Mouse (Mus musculus): ENCODE measurements around the gene Cdx2. TPM values are rescaled to one million over a fixed set of nuclear protein-coding genes. Genes with fewer than 3 reads are reported as not detected.

Cdx2 gene
- polyA plus RNA-seq, 1 experiment from 2014 or later: not detected

DNA sequence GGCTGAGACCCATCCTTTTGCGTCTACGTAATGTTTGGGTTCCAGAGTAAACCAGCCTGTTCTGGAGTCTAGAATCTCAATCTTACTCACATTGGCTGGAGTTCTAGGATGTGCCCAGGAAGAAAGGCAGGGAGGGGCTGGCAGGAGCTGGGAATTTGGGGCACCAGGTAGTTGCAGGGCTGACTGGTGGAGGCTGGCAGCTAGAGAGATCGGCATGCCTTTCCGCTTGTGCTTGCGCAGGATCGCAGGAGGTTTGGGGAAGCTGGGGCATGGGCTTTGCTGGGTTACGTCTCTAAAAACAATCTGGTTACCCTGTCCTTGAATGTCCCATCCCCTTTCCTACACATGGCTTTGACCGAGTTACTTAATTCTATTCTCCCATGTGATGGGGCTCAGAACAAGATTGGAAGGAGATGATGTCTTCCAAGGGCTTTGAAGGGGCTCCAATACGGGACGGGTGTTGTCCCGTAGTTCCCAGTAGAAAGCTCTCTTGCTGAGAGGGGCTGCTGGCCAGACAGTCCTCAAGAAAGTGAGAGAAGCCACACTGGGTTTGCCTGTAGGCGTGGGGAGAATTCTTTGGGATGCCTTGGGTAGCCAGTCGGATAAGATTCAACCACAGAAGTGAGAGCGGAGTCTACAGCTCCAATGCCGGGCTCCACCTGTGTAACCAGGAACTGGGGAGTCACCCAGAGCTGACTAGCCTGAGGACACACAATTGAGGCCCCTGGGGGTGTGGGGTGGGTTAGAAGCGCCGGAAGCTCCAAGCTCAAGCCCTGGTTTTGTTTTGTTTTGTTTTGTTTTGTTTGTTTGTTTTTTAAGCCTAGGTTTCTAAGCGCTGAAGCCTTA is 30.1 kb downstream of the Cdx2 start:
- Histone ChIP-seq H3K4me3 (replicated peaks) (no peak overlapping the region), H3K9ac (replicated peaks) (no peak overlapping the region), H3K4me1 (replicated peaks) (peaks cover 6% of the 10 kb centered on the region; the same call in 1 of the 2 replicates), H3K4me2 (replicated peaks) (no peak overlapping the region), H3K9me3 (peaks cover 4% of the 10 kb centered on the region; the same call in 1 of the 2 replicates), H3K36me3 (no peaks in the 10 kb centered on the region), H3K27ac (no peak overlapping the region), H3K27me3 (peaks cover 98% of the 10 kb centered on the region)
- 2% methylated on average over 18 of the region's 18 CpGs for WGBS
- ATAC-seq: no peak

DNA sequence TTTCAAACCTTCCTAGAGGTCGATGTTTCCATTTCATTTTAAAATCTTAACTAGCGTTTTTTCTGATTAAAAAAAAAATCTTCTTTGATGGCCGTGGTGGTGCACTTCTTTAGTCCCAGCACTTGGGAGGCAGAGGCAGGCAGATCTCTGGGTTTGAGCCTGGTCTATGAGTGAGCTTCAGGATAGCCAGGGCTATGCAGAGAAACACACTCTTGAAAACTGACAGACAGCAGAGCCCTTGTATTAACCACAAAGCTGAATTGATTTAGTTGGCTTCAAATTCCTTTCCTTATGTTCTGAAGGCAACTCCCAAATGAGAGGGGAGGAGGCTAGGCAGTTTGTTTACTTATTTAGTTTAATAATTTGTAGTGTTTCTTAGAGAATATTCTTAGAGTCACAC is 31.3 kb downstream of the Cdx2 start:
- no peaks in the 10 kb centered on the region for H3K36me3 ChIP-seq
- 15% methylated on average over 3 of the region's 3 CpGs for WGBS
- no peak overlapping the region for H3K4me3 ChIP-seq (replicated peaks)
- no peak for ATAC-seq
- no peak overlapping the region for H3K27ac ChIP-seq
- H3K4me2 ChIP-seq (replicated peaks): no peak overlapping the region
- peaks cover 98% of the 10 kb centered on the region for H3K27me3 ChIP-seq
- H3K9me3 ChIP-seq: peaks cover 4% of the 10 kb centered on the region; the same call in 1 of the 2 replicates
- H3K4me1 ChIP-seq (replicated peaks): peaks cover 6% of the 10 kb centered on the region; the same call in 1 of the 2 replicates
- H3K9ac ChIP-seq (replicated peaks): no peak overlapping the region

DNA sequence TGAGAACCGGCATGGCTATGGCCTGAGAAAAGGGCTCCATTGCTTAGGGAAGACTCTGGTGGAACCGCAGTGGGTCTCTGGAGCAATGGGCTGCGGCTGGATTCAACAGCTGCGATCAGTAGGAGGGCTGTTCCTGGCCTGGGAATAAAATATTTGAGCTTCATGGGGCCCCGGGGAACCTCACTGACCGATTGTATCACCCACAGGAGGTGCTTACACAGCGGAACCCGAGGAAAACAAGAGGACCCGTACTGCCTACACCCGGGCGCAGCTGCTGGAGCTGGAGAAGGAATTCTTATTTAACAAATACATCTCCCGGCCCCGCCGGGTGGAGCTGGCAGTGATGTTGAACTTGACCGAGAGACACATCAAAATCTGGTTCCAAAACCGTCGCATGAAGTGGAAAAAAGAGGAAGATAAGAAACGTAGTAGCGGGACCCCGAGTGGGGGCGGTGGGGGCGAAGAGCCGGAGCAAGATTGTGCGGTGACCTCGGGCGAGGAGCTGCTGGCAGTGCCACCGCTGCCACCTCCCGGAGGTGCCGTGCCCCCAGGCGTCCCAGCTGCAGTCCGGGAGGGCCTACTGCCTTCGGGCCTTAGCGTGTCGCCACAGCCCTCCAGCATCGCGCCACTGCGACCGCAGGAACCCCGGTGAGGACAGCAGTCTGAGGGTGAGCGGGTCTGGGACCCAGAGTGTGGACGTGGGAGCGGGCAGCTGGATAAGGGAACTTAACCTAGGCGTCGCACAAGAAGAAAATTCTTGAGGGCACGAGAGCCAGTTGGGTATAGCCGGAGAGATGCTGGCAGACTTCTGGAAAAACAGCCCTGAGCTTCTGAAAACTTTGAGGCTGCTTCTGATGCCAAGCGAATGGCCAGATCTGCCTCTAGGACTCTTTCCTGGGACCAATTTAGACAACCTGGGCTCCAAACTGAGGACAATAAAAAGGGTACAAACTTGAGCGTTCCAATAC is 32.6 kb downstream of the Cdx2 start:
- no peak for ATAC-seq
- 2% methylated on average over 48 of the region's 48 CpGs for whole genome bisulfite sequencing

DNA sequence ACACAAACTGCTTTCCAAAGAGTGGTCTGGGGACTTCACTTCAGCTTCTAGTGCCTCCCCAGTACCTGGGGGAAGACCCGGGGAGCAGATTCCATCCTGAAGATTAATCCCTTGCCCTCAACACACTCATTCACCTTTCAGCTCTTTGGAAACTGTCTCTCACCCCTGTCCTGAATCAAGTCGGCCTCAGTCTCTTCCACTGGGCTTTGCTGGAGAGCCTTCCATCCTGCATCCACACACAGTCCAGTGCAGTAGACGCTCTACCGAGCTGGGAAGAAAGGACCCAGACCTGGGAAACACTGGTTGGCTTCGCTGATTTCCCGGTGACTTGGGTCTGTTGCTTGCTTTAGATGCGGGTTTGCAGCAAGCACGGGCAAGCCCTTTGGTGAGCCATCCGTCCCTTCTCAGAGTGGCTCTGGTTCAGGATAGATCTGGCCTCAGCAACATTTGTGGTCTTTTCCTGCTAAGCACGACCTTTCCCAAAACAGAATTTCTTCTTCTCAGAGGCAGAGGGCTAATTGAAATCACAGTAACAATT is 34.2 kb downstream of the Cdx2 start:
- H3K4me1 ChIP-seq (replicated peaks): peaks cover 10% of the 10 kb centered on the region
- H3K4me3 ChIP-seq (replicated peaks): no peak overlapping the region
- H3K27me3 ChIP-seq: peaks cover 98% of the 10 kb centered on the region
- peaks cover 4% of the 10 kb centered on the region; the same call in 1 of the 2 replicates for H3K9me3 ChIP-seq
- H3K9ac ChIP-seq (replicated peaks): no peak overlapping the region
- H3K4me2 ChIP-seq (replicated peaks): no peak overlapping the region
- no peaks in the 10 kb centered on the region for H3K36me3 ChIP-seq
- ATAC-seq: no peak
- no peak overlapping the region for H3K27ac ChIP-seq
- 1% methylated on average over 10 of the region's 10 CpGs for WGBS

More for the DNA sequence above, 32.6 kb downstream of the Cdx2 start:
- H3K9me3 ChIP-seq: peaks cover 4% of the 10 kb centered on the region; the same call in 1 of the 2 replicates
- no peak overlapping the region for H3K4me2 ChIP-seq (replicated peaks)
- H3K4me1 ChIP-seq (replicated peaks): peaks cover 10% of the 10 kb centered on the region
- H3K9ac ChIP-seq (replicated peaks): no peak overlapping the region
- H3K36me3 ChIP-seq: no peaks in the 10 kb centered on the region
- H3K27me3 ChIP-seq: peaks cover 98% of the 10 kb centered on the region
- H3K4me3 ChIP-seq (replicated peaks): no peak overlapping the region
- no peak overlapping the region for H3K27ac ChIP-seq

DNA sequence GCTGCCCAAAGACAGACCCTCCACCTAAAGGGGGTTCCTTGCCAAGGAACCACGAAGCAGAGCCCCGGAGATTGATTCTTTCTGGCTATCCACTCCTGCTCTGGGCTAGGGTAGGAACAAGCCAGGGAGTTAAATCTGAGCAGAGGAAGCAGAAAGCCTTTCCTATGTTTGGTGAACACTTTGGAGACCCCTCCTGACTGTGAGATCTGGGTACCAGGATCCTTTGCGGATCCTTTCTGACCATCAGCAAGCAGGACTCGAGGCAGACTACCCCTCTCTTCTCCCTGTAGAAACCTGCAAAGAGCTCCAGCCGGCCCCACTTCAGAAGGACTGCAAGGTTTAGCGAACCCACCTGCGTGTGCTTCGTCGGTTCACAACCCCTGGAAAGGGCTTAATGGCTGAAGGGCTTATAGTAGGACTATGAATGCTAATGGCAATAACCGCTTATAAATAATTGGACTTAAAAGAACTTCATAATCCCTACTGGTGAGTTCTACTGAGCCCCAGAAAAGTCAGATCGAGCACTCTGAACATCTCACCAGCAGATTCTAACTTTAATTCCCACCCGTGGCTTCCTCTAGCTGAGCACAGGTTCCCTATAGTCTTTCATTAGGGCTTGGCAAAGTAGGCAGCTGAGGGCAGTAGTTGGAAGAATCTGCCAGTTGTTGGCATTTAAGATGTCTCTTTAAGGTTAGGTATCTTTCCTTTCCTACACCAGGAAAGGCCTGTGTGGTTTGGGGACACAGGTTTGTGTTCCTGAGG is 34.8 kb downstream of the Cdx2 start:
- peaks cover 4% of the 10 kb centered on the region; the same call in 1 of the 2 replicates for H3K9me3 ChIP-seq
- no peak overlapping the region for H3K4me2 ChIP-seq (replicated peaks)
- peaks cover 98% of the 10 kb centered on the region for H3K27me3 ChIP-seq
- H3K4me1 ChIP-seq (replicated peaks): peaks cover 10% of the 10 kb centered on the region
- no peaks in the 10 kb centered on the region for H3K36me3 ChIP-seq
- no peak overlapping the region for H3K4me3 ChIP-seq (replicated peaks)
- 3% methylated on average over 12 of the region's 12 CpGs for WGBS
- no peak overlapping the region for H3K9ac ChIP-seq (replicated peaks)
- no peak for ATAC-seq
- H3K27ac ChIP-seq: no peak overlapping the region

DNA sequence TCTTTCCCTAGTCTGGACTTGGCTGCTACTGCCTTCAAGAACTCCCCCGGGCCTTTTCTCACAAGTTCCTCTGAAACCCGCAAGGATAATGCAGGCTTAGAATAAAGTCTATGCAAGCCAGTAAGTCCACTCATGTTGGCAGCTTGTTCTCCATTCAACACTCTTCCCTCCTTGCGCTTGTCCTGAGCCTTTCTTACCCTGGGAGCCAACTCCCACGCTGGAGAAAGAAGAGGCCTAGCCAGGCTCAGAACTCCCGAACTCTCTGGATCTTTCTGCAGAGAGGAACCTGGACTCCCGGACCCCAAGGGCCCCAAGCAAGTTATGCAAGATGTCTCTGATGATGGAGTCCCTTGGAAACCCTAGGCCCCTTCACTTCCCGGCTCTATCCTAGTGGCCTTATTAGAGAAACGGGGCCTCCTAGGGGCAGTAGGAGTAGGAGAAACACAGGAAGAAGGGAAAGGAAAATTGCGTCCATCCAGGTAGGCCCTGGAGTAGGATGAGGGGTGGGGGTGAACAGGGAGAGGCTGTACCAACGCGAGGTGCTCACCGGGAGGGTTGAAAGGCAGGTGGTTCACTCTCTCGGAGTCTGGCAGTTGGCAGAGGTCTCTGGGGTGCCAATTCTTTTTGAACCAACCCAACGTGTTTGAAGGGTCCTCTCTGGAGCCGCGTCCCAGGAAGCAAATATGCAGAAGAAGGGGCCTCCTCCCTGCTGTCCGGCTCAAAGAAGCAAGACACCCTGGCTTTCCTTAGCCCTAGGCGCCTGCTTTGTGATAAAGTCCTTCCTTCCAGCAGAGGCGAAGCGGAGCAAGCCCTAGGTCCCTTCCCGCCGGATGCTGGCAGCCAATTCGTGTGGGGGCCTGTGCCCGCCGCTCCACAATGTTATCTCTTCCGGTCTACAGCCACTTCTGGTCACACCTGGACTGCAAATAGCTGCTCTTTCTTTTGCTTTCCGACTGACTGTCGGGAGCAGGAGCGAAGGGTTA is 36.1 kb downstream of the Cdx2 start:
- no peak overlapping the region for H3K27ac ChIP-seq
- H3K9ac ChIP-seq (replicated peaks): no peak overlapping the region
- peaks cover 4% of the 10 kb centered on the region; the same call in 1 of the 2 replicates for H3K9me3 ChIP-seq
- peaks cover 10% of the 10 kb centered on the region for H3K4me1 ChIP-seq (replicated peaks)
- no peak overlapping the region for H3K4me2 ChIP-seq (replicated peaks)
- 1% methylated on average over 29 of the region's 29 CpGs for WGBS
- no peak for ATAC-seq
- H3K36me3 ChIP-seq: no peaks in the 10 kb centered on the region
- no peak overlapping the region for H3K4me3 ChIP-seq (replicated peaks)
- peaks cover 98% of the 10 kb centered on the region for H3K27me3 ChIP-seq

DNA sequence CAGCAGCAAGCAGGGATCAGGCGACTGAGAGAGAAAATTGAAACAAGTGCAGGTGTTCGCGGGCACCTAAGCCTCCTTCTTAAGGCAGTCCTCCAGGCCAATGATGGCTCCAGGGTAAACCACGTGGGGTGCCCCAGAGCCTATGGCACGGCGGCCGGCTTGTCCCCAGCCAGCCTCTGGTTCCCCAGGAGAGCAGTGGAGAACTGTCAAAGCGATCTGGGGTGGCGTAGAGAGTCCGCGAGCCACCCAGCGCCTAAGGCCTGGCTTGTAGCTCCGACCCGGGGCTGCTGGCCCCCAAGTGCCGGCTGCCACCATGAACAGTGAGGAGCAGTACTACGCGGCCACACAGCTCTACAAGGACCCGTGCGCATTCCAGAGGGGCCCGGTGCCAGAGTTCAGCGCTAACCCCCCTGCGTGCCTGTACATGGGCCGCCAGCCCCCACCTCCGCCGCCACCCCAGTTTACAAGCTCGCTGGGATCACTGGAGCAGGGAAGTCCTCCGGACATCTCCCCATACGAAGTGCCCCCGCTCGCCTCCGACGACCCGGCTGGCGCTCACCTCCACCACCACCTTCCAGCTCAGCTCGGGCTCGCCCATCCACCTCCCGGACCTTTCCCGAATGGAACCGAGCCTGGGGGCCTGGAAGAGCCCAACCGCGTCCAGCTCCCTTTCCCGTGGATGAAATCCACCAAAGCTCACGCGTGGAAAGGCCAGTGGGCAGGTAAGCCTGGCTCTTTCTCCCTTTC is 37.0 kb downstream of the Cdx2 start, which contains the start of gene Pdx1:
Pdx1 (plus strand) TSS at position 34 of the 747 bp plus-strand sequence.
- Histone ChIP-seq H3K9ac (replicated peaks) (no peak within 1 kb of the TSS), H3K4me2 (replicated peaks) (no peak within 1 kb of the TSS), H3K4me3 (replicated peaks) (peak within 1 kb of the TSS; percentile 1; the same call in 1 of the 2 replicates), H3K4me1 (replicated peaks) (peaks cover 10% of the 10 kb centered on the region), H3K9me3 (no peaks in the 10 kb centered on the region), H3K27ac (no peak within 1 kb of the TSS), H3K27me3 (peaks cover 98% of the 10 kb centered on the region), H3K36me3 (no peaks in the 10 kb centered on the region)
- 0 out of 2 replicates have a peak, but pooled peaks have one; percentile 48 for ATAC-seq
- WGBS: under 1% methylated on average over 44 of the region's 44 CpGs

DNA sequence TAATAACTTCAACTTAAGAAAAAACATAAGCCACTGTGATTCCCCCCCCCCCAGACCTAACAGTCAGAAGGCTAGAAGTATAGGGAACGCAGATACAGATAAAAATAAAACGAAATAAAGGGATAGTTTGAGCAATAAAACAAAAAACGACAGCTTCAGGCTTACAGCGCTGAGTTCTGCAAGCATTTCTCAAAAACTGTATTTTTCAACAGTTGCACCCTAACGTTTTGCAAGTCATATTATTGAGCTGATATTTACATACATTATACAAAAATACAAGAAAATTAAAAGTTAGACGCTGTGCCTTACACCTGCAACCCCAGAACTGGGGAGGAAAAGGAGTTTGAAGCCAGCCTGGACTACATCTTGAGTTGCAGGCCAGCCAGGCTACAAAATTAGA is 37.7 kb downstream of the Cdx2 start:
- Histone ChIP-seq H3K9ac (replicated peaks) (no peak overlapping the region), H3K27me3 (peaks cover 96% of the 10 kb centered on the region), H3K4me2 (replicated peaks) (no peak overlapping the region), H3K4me3 (replicated peaks) (no peak overlapping the region), H3K27ac (no peak overlapping the region), H3K4me1 (replicated peaks) (peaks cover 7% of the 10 kb centered on the region), H3K9me3 (no peaks in the 10 kb centered on the region), H3K36me3 (no peaks in the 10 kb centered on the region)
- no peak for ATAC-seq
- WGBS: 5% methylated on average over 6 of the region's 6 CpGs

DNA sequence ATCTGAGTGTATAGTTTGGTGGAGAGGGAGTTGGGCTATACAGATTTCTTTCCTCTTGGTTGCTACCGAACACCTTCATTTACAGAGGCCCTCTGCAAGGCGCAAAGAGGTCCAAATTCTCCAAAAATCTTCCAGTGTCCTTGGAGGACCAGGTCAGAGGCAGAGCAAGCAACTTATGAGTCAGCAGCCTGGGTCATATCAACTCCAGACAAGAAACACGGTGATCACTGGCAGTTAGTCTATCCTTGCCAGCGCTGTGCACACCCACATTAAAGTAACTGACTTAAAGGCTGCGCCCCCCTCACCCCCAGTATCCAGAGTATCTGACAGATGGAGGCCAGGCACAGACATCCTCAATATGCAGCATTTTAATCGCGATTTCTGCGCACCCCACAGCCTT is 38.3 kb downstream of the Cdx2 start:
- Histone ChIP-seq H3K9me3 (no peaks in the 10 kb centered on the region), H3K27me3 (peaks cover 97% of the 10 kb centered on the region), H3K4me1 (replicated peaks) (peaks cover 4% of the 10 kb centered on the region; the same call in 1 of the 2 replicates), H3K27ac (no peak overlapping the region), H3K4me3 (replicated peaks) (no peak overlapping the region), H3K9ac (replicated peaks) (no peak overlapping the region), H3K4me2 (replicated peaks) (no peak overlapping the region), H3K36me3 (no peaks in the 10 kb centered on the region)
- no peak for ATAC-seq
- 2% methylated on average over 8 of the region's 8 CpGs for WGBS

DNA sequence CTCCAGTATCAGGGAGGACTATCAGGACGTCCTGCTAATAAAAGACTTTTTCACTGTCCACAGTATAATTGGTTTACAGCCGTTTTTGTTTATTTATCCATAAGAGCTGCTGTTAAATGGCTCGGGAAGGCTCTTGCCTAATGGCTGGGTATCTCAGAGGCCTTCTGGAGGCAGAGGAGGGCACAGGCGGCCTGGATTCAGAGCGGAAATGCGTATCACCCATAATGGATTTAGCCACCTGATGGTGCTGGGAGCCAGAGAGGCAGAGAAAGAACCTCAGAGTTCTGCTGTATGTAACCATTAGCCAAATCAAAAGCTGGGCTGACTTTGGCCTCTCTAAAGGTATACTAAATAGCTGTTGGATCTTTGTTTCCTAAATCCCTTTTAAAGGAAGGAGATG is 39.6 kb downstream of the Cdx2 start:
- 5% methylated on average over 6 of the region's 6 CpGs for WGBS
- no peaks in the 10 kb centered on the region for H3K9me3 ChIP-seq
- H3K27me3 ChIP-seq: peaks cover 96% of the 10 kb centered on the region
- no peak overlapping the region for H3K4me3 ChIP-seq (replicated peaks)
- H3K4me2 ChIP-seq (replicated peaks): no peak overlapping the region
- no peak overlapping the region for H3K27ac ChIP-seq
- ATAC-seq: no peak
- H3K9ac ChIP-seq (replicated peaks): no peak overlapping the region
- H3K36me3 ChIP-seq: no peaks in the 10 kb centered on the region
- H3K4me1 ChIP-seq (replicated peaks): peaks cover 4% of the 10 kb centered on the region; the same call in 1 of the 2 replicates

Data from midbrain, embryonic 13.5 days (tissue).